Mouse (Mus musculus) adrenal gland, adult 2 months (tissue): ENCODE data around the gene Rps26. TPM values are rescaled to one million over a fixed set of nuclear protein-coding genes. Genes with fewer than 3 reads are reported as not detected.

Experiments
- DNase-seq: peaks from one replicate; pipeline ENCODE4 v3.0.0; 2021
- polyA plus RNA-seq: library from polyadenylated mRNA; depleted of rRNA; stranded (reverse); fragments of >200 nt; gene quantifications from 2 replicates; pipeline ENCODE4 v1.2.3, GENCODE M21; 2012
- total RNA-seq, 2 experiments: library from RNA; stranded (reverse); gene quantifications; 2 replicates each; pipeline ENCODE4 v1.2.3; 2021

Gene Rps26
- total and polyA plus RNA-seq, 3 experiments, result 715 to 972 (median 897) TPM

DNA sequence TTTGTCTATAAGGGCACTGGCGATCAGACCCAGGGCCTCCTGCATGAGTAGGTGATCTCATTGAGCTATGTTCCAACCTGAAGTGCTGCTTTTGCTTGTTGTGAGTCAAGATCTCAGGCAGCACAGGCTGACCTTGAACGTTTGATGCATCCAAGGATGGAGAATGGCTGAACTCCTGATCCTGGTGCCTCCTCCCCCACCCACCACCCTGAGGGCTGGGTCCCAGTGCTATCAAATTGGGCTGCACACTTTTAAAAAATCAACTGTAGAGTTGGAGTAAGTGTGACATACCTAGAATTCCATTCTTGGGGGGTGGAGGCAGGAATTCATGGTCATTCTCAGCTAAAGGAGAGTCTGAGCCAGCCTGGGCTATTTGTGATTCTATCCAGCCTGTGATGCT, 20.1 kb downstream of the Rps26 start:
- no peak for DNase-seq

DNA sequence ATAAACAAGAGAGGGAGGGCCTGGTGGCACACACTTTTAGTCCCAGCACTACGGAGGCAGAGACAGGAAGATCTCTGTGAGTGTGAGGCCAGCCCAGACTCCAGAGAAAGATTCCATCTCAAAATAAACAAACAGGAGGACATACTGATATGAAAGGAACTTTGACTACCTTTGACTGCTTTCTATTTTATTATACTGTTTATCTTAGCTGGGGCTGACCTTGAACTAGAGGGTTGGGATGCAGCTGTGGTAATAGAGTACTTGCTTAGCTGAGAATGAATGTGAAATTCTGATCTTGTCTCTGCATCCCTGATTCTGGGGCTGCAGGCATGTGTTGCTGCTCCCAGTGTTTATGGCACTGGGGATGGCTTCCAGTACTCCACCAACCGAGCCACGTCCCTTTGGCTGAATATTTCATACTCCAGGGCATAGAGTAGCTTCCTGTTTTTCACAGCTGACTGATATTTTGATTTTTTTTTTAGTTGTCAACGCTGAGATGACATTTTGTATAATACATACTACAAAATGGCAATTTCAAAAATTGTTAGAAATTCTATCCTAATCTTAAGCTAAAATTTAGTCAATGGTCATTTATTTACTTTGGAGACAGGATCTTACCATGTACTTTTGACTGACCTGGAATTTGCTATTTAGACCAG, 23.9 kb downstream of the Rps26 start:
- DNase-seq, result no peak

DNA sequence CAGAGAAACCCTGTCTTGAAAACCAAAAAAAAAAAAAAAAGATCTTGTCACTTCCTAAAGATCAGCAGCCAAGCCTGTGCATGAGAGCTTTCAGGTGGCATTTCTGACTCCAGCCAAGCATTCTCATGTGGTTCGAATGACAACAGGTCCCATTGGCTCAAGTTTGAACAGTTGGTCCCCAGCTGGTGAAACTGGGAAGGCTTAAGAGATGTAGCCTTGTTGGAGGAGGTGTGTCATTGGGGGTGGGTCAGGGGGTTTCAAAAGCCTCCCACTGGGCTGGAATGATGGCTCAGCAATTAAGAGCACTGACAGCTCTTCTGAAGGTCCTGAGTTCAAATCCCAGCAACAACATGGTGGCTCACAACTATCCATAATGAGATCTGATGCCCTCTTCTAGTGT, 25.0 kb downstream of the Rps26 start:
- no peak for DNase-seq

DNA sequence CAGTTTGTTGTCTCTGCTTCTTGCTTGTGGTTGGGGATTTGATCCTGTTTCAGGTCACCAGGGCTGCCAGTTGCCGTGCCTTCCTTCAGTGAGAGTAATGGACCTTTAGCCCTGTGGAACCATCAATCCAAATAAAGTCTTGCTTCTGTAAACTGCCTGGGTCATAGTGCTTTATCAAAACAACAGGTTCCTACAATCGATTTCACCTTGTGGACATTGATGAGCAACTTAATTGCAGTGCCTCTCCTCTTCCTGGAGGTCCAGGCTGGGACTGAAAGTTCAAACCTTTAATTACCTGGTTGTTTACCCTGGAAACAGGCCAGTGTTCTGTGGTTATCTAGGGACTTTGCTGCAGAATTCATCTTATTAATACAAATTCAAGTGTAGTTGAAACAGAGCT, 28.1 kb downstream of the Rps26 start:
- DNase-seq, result no peak

DNA sequence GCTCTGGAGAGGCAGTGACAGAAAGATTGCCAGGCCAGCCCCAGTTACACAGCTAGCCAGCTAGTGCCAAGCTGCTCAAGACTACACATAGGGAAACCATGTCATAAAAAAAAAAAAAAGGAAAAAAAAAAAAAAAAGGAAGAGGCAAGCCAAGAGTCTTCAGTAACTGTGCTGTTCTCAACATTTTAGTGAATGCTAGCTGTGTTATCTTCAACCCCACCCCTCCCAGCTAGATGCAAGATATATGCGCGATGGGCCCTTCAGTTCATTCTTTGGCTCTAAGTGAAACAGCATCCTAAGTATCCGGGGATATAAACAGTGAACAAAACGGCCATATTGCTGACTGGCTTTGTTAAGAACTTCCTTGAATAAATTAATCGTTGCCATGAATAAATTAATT, 33.8 kb downstream of the Rps26 start:
- no peak for DNase-seq

DNA sequence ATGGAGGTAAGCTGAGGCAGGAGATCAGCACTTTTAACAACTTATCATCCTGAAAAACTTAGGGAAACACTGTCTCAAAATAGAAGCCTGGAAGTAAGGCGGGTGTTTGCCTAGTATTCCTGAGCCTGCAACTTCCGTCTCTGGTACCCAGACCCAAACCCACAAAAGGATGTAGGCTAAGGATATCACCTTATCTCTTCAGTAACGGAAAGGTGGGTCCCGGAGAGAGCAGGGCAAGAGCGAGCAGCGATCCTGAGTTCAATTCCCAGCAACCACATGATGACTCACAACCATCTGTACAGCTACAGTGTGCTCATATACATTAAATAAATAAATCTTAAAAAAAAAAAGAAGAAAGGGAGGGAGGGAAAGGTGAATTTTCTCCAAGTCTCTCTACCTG, 35.1 kb downstream of the Rps26 start:
- DNase-seq, result no peak

DNA sequence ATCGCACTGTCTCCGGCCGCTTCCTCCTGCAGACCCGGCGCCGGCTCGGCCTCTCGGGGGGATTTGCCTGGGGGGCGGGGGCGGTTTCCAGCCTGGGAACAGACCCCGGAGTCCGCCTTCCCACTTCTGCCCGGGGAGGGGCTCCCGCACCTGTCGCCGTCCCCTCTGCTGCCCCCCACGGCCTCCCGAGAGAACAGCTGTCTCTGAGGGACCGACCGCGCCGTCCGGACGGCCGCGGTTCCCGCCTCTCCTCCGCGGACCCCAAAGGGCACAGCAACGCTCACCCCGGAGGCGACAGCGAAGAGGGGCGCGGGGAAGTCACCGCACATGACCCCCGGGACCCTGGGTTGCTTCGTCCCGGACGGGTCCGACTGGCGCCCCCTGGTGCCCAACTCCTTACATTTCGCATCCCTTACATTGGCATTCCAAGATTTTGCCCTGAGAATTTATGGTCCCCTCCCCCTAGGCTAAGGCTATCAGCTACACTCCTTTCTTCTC, 36.3 kb downstream of the Rps26 start:
- DNase-seq, result peak; percentile 80

DNA sequence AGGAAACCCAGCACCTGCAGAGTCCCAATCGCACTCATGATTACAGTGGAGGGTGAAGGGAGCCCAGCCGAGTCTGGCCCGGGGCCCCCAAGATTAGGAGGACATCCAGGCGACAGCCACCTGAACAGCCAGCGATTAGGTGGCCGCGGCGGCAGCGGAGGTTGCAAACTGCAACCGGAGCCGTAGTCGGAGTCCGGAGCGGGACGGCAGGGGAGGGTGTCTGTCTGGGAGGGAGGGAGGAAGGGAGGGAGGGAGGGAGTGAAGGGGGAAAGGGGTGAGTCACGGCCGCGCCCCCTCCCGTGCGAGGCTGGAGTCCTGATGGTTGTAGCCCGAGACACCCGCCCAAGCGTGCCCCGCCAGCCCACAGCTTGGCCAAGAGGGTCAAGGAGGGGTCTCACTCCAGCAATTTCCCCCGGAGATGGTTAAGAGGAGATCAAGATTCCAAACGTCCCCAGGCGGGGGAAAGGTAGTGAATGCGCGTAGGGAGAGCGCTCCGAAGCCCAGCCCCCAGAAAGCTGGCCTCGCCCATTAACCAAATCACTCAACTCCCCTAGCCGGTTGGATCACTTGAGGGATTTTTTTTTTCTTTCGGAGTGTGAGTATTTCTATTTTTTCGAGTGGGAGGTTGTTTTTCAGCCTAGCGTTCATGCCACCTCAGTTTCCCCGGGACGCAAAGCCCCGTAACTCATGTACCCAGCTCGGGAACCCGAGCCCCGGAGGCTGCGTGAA, 36.9 kb downstream of the Rps26 start, which contains the start of gene Erbb3:
Gene Erbb3 (minus strand): TSS at position 189 of the 729 bp plus-strand sequence.
- peak; percentile 86 for DNase-seq

DNA sequence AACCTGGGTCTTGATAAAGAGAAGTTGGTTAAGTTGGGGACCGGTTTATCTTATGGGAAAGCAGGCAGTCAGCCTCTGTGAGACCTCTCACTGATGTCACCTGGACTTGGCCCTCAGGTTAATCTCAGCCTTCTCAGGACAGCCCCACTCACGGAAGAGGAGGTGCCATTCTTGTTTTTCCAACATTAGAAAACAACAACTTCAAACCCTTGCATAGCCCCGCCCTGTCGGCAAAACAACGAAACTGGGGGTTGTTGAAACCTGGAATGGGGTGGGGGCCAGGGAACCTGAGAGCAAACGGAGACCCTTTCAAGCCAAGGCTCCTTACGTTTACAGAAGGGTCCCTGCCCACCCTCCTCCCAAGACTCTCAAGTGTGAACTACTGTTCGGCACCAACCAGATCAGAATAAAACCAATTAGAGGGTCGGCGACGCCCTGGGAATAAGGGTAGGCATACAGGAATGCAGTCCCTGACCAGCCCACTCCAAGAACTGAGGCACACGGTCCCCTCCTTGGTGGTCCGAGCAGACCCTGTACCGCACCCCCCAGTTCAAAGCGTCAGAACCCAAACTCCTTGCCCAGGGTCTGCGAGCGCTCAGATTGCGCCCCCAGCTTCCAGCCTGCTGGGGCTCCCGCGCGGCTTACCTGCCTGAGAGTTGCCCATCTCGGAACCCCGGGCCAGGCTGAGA, 37.6 kb downstream of the Rps26 start:
- DNase-seq, result no peak

DNA sequence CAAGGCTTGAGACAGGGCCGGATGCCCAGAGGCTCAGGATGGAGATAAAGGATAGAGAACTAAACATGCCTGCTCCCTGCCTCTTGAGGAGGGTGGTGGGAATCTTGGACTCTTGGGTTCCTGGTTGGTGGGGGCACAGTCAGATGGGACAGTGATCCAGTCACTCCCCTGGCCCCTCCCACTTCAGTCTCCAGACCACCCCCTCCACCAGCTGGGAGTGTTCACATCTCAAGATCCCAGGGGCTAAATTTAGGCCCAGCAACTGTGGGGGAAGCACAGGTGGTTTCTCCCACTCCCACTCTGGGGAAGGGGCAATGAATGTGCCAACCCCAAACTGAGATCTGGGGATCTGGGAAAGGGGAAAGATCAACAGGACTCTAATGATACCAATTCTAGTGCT, 38.4 kb downstream of the Rps26 start:
- DNase-seq, result no peak

DNA sequence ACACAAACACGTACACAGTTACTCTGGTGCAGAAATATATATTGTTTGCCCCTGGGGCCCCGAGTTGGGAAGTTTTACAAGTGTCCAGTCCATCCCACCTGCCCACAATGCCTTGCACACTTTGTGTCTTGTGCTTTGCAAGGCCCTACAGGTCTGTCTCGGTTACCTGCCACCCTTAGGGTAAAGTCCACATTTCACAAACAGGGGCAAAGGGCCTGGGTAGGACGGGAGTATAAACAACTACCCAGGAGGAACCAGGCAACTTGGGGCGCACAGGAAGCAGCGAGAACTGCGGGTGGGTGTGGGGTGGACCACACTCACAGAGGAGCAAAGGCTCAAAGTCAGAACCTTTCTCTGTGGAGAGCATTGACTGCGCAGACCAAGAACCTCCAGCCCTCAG, 38.9 kb downstream of the Rps26 start:
- no peak for DNase-seq

DNA sequence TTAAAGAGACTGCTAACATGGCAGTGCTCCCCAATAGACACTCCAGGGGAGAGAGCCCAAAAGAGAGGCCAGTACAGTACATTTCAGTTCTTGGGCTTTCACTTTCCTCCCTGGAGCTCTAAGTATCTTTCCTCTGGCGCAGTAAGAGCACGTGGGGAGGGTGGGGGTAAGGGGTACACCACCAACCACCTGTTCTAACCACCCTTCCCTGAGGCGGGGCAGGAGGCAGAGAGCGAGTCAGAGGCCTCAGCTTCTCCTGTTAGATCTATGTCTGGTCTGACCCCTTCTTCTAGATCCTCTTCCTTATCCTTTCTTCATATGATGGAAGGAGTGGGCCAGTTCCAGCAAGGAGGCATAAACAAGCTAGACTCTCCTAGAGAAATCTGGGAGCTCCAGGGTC, 39.4 kb downstream of the Rps26 start:
- no peak for DNase-seq

DNA sequence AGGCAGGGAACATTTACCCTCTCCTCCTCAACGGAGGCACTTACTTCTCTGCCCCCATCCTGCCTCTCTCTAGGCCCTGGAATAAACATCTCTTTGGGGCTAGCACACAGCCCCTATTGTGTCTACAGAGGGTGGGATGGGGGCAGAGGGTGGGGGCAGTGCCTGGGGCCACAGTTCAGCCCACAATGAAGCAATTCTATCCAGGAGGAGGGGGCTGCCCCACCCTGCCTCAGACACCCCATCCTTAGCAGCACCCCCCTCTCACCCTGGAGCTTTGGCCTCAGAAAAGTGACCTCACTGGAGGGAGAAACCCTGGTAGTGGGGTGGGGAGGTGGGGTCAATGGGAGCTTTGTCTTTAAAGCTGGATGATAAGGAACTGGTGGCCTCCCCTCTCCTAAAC, 40.0 kb downstream of the Rps26 start:
- no peak for DNase-seq

DNA sequence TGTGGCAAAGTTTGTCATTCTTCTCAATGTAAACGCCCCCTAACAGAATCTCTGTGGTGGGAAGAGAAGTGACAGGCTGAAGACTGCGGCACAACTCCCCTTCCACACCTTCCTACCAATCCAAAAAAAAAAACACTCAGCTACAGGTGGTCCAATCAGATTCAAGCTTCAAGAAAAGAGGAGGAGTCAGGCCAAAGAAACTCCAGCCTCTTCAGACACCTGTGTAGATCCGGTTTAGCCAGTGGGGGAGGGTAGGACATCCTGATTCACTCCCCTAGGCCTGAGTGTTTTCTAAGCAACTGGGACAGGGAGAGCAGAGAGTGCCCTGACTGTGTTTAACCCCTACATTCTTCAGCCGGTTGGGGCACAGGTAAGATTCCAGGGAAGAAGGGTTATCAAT, 42.2 kb downstream of the Rps26 start:
- DNase-seq, result no peak

DNA sequence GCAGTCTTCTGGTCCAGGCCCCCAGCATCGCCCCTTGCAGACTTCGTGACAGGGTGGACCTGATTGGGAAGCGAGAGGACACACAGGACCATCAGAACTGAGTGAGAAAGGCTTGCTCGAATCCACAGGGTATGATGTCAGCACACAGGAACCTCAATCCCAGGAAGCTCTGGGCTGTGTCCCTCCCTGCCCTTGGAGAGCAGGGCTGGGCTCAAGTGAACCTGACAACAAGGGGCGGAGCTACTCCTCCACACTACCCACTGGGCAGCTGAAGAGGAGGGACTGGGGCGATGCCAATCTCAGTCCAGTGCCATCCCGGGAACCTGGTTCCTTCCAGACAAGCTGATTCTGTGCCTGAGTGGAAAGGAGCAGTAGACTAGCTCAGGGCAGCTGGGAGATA, 42.9 kb downstream of the Rps26 start:
- DNase-seq, result peak; percentile 83

DNA sequence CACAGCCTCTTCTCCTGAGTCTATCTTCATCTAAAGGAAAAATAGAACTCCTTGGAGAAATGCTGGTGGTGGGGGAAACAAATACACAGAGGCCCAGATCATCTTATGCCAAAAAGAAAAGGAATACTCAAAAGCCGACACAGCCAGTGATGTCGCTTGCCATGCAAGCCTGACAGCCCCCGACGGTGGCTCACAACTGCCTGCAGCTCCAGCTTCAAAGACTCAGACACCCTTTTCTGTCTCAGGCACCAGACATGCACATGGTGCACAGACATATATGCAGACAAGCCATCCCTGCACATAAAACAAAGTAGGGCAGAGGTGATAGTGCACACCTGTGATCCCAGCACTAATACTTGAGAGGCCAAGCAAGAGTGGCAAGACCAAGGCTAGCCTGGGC, 46.8 kb downstream of the Rps26 start:
- no peak for DNase-seq

DNA sequence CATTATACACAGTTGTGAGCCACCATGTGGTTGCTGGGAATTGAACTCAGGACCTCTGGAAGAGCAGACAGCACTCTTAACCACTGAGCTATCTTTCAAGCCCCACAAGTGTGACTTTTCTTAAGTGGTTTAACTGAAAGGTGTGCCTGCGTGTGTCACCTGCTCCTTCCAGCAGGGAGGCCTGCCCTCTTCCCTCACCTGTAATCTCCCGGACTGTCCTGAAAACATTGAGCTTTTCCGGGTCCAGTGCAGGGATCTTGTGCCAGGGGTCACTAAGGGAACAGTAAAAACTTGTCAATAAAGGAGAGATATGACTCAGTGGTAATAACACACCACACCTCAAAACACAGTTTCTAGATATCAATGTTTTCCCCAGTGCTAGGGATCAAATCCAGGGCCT, 47.2 kb downstream of the Rps26 start:
- DNase-seq, result no peak

DNA sequence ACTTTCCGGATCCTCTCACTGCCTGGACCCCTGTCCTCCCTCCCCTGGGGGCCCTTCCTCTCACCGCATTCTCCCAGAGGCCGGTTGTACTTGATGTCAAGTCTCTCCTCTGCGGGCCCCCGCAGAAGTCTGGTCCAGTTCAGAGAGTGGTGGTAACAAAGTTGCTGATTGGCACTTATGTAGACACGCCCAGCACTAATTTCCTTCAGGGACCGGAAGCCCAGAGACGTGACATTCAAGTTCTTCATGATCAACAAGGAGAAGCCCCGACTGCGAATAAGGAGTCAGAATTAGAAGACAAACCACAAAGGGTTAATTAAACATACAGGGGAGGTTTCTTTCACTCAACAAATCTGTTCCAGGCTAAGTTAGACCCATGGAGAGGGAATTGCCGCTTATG, 48.2 kb downstream of the Rps26 start:
- no peak for DNase-seq

DNA sequence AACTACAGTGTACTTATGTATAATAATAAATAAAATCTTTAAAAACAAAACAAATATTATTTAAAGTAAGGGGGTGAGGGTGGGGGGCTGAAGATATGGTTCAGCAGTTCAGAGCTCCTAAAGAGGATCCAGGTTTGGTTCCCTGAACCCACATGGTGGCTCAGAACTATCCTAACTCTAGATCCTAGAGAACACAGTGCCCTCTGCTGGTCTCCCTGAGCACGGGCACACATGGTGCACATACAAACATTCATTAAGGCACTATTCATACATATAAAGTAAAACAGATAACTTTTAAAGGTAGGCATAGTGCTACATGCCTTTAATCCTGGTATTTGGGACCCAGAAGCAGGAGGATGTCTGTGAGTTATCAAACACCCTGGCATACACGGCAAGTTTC, 51.5 kb downstream of the Rps26 start:
- DNase-seq, result no peak
